Mouse (Mus musculus) myocyte (in vitro differentiated cells): Measurements from ENCODE around the gene Slc25a21.

Experiments
- CEBPB ChIP-seq: IDR thresholded peaks from 2 replicates; pipeline ENCODE4 v1.6.1; 2011; ENCODE audit warnings: mild to moderate bottlenecking, moderate library complexity; ENCODE audit not compliant: poor library complexity, insufficient read depth, severe bottlenecking
- E2F4 ChIP-seq: IDR thresholded peaks from one replicate; pipeline ENCODE4 v1.6.1; 2011; ENCODE audit warnings: mild to moderate bottlenecking, control low read depth, moderate library complexity; ENCODE audit not compliant: insufficient read depth
- MAX ChIP-seq: IDR thresholded peaks from one replicate; pipeline ENCODE4 v1.6.1; 2011; ENCODE audit warnings: low read depth, mild to moderate bottlenecking, control low read depth
- MYOD1 ChIP-seq, 3 experiments: IDR thresholded peaks; one replicate each; pipeline ENCODE4 v1.6.1; 2011; ENCODE audit warnings: control low read depth in 2 of 3, low read depth in 2 of 3, mild to moderate bottlenecking in 2 of 3, moderate library complexity in 1 of 3; ENCODE audit not compliant: insufficient read length in 2 of 3, control insufficient read depth in 1 of 3
- MYOG ChIP-seq, 3 experiments: IDR thresholded peaks; one replicate each; pipeline ENCODE4 v1.6.1; 2011; ENCODE audit warnings: control low read depth in 2 of 3, low read depth in 2 of 3, mild to moderate bottlenecking in 2 of 3; ENCODE audit not compliant: insufficient read length in 2 of 3, control insufficient read depth in 1 of 3, insufficient read depth in 1 of 3
- POLR2A ChIP-seq: IDR thresholded peaks from one replicate; pipeline ENCODE4 v1.6.1; 2011; ENCODE audit warnings: low read depth, mild to moderate bottlenecking, control low read depth, moderate library complexity; ENCODE audit not compliant: insufficient read length
- POLR2AphosphoS2 ChIP-seq: IDR thresholded peaks from one replicate; pipeline ENCODE4 v1.6.1; 2011; ENCODE audit warnings: low read depth, control low read depth; ENCODE audit not compliant: insufficient read length
- REST ChIP-seq: IDR thresholded peaks from one replicate; pipeline ENCODE4 v1.6.1; 2011; ENCODE audit warnings: mild to moderate bottlenecking, control low read depth, moderate library complexity; ENCODE audit not compliant: insufficient read depth, insufficient read length
- SRF ChIP-seq: IDR thresholded peaks from one replicate; pipeline ENCODE4 v1.6.1; 2011; ENCODE audit warnings: low read depth; ENCODE audit not compliant: control insufficient read depth, insufficient read length
- TCF12 ChIP-seq: IDR thresholded peaks from one replicate; pipeline ENCODE4 v1.6.1; 2011; ENCODE audit warnings: mild to moderate bottlenecking, control low read depth; ENCODE audit not compliant: poor library complexity, insufficient read depth, severe bottlenecking
- TCF3 ChIP-seq: IDR thresholded peaks from one replicate; pipeline ENCODE4 v1.6.1; 2011; ENCODE audit warnings: low read depth, control low read depth; ENCODE audit not compliant: insufficient read length
- USF1 ChIP-seq: IDR thresholded peaks from one replicate; pipeline ENCODE4 v1.6.1; 2011; ENCODE audit warnings: low read depth, mild to moderate bottlenecking, control low read depth, moderate library complexity

DNA sequence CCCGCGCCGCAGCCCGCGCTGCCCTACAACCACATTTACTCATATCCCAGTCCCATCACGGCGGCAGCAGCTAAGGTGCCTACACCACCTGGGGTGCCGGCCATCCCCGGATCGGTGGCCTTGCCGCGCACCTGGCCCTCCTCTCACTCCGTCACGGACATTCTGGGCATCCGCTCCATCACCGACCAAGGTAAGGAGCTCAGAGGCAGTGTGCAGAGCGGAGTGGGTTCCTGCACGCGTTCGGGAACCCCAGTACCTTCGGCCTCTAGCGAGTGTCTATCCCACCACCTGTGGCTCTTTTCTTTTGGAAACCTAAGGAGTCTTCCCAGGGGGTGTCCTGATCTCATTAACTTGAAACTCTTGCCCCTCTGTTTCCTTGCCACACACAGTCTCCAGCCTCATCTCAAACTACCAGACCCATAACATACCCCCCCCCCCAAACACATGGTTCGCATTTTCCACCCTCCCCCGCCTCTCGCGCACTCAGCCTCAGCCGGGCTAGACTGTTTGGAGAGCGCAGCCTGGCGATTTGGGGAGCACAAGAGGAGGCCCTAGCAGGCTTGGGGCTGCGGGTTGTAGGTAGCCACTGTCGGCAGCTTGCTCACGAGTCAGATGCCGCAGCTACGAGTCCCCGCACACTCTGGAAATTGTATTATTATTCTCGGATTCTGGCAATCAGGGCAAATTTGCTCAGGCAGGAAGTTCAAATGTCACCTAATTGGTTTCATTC lies 500.1 kb downstream of the Slc25a21 start:
- TF ChIP-seq POLR2A, result no peak
- TF ChIP-seq MAX, result no peak
- TF ChIP-seq E2F4, result no peak
- no peak for TF ChIP-seq MYOD1 (IDR thresholded peaks at IDR 0.05; ENCODE audit: control insufficient read depth in 1 of 3, insufficient read length in 2 of 3, low read depth in 2 of 3)
- TF ChIP-seq CEBPB, result no peak
- no peak for TF ChIP-seq TCF3
- no peak for TF ChIP-seq SRF
- no peak for TF ChIP-seq MYOG (IDR thresholded peaks at IDR 0.05; ENCODE audit: control insufficient read depth in 1 of 3, insufficient read depth in 1 of 3, insufficient read length in 2 of 3, low read depth in 2 of 3)
- TF ChIP-seq POLR2AphosphoS2, result no peak
- no peak for TF ChIP-seq TCF12
- no peak for TF ChIP-seq USF1
- TF ChIP-seq REST, result no peak
